Mouse (Mus musculus): ENCODE results near the gene Rnf31. TPM values are rescaled to one million over a fixed set of nuclear protein-coding genes. Genes with fewer than 3 reads are reported as not detected.

The Rnf31 gene
- total and polyA plus RNA-seq, 3 experiments = 12.9 to 24.5 TPM; not detected in 1

DNA sequence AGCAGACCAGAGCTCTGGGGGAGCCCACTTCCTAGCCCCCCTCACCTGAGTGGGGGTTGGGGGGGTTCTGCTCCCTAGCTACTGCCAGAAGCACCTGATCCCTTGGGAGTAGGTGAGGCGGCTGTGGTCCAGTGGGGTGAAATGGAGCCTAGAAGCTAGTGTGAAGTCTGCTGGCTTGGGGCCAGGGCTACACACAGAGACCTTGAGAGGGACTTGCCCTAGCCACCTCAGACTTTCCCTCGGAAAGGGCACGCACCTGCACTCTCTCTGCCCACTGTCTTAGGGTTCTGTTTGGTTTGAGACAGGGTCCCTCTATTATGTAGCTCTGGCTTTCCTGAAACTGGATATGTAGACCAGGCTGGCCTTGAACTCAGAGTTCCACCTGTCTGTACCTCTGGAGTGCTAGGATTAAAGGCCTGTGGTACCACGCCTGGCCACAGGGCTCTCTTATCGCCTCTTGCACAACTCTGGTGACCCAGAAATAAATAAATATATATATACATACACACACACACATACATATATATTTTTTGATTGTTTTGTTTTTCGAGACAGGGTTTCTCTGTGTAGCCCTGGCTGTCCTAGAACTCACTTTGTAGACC is 12.7 kb upstream of the Rnf31 start:
- no peaks in the 10 kb centered on the region for H3K27me3 ChIP-seq (ENCODE audit: control insufficient read depth in 1 of 2, insufficient read depth in 2 of 2, low read length in 2 of 2)
- TF ChIP-seq SIN3A (IDR thresholded peaks at IDR 0.05; ENCODE audit: low read length) (peak; percentile 40; the same call in 1 of the 2 replicates), HCFC1 (IDR thresholded peaks at IDR 0.05; ENCODE audit: low read depth, low read length) (no peak), GATA1 (IDR thresholded peaks at IDR 0.05; ENCODE audit: low read depth, low read length) (0 out of 2 replicates have a peak, but pooled peaks have one; percentile 15), MAFK (IDR thresholded peaks at IDR 0.05; ENCODE audit: borderline replicate concordance, low read depth, low read length) (no peak), CHD1 (IDR thresholded peaks at IDR 0.05; ENCODE audit: low read depth, low read length) (no peak), CTCF (IDR thresholded peaks at IDR 0.05 in 2 of 3, conservative IDR thresholded peaks at IDR 0.05 in 1 of 3; ENCODE audit: control insufficient read depth in 1 of 3, insufficient read depth in 1 of 3, low read depth in 2 of 3, low read length in 3 of 3, poor library complexity in 1 of 3, severe bottlenecking in 1 of 3) (peak in 1 of 3 experiments; percentile 12; a peak in 2 of 6 replicates), ZMIZ1 (IDR thresholded peaks at IDR 0.05; ENCODE audit: low read depth, low read length) (no peak), TAL1 (IDR thresholded peaks at IDR 0.05; ENCODE audit: low read length) (0 out of 2 replicates have a peak, but pooled peaks have one; percentile 17), TCF12 (IDR thresholded peaks at IDR 0.05; ENCODE audit: low read depth, low read length) (peak; percentile 21; the same call in 1 of the 2 replicates)
- peaks cover 3 to 18% of the 10 kb centered on the region in 2 experiments for H3K4me1 ChIP-seq (ENCODE audit: control insufficient read depth in 1 of 2, insufficient read depth in 2 of 2, low read length in 2 of 2)
- H3K27ac ChIP-seq (ENCODE audit: control insufficient read depth, low read depth, low read length) = peak overlapping the region; percentile 48
- peaks cover 6% of the 10 kb centered on the region for H3K79me2 ChIP-seq (ENCODE audit: control insufficient read depth, insufficient read depth, low read length, poor library complexity)
- peak overlapping the region; percentile 88 to 93 for H3K4me3 ChIP-seq (ENCODE audit: control insufficient read depth in 1 of 2, insufficient read depth in 1 of 2, low read depth in 2 of 2, low read length in 2 of 2)
- peaks cover 0 to 12% of the 10 kb centered on the region in 2 experiments; a peak in 2 of 4 replicates for H3K36me3 ChIP-seq (ENCODE audit: control insufficient read depth in 1 of 2, insufficient read depth in 2 of 2, low read length in 2 of 2)
- peak; percentile 77 for DNase-seq (ENCODE audit: low read depth, low spot score)
- H3K9ac ChIP-seq (ENCODE audit: control insufficient read depth, low read depth, low read length, poor library complexity, severe bottlenecking) = peak overlapping the region; percentile 93
- H3K9me3 ChIP-seq (replicated peaks; ENCODE audit: insufficient read depth, low read length) = no peaks in the 10 kb centered on the region

GRCm38 (mm10) chr14:55579511-55580496 is 11.7 kb upstream of the Rnf31 start:
- Histone ChIP-seq H3K27me3 (ENCODE audit: control insufficient read depth in 1 of 2, insufficient read depth in 2 of 2, low read length in 2 of 2) (no peaks in the 10 kb centered on the region), H3K79me2 (ENCODE audit: control insufficient read depth, insufficient read depth, low read length, poor library complexity) (peaks cover 11% of the 10 kb centered on the region), H3K36me3 (ENCODE audit: control insufficient read depth in 1 of 2, insufficient read depth in 2 of 2, low read length in 2 of 2) (peaks cover 0 to 16% of the 10 kb centered on the region in 2 experiments; a peak in 2 of 4 replicates), H3K9me3 (replicated peaks; ENCODE audit: insufficient read depth, low read length) (no peaks in the 10 kb centered on the region), H3K27ac (ENCODE audit: control insufficient read depth, low read depth, low read length) (no peak overlapping the region), H3K4me1 (ENCODE audit: control insufficient read depth in 1 of 2, insufficient read depth in 2 of 2, low read length in 2 of 2) (peaks cover 3 to 18% of the 10 kb centered on the region in 2 experiments), H3K4me3 (ENCODE audit: control insufficient read depth in 1 of 2, insufficient read depth in 1 of 2, low read depth in 2 of 2, low read length in 2 of 2) (no peak overlapping the region), H3K9ac (ENCODE audit: control insufficient read depth, low read depth, low read length, poor library complexity, severe bottlenecking) (no peak overlapping the region)
- DNase-seq (ENCODE audit: low read depth, low spot score) = no peak
- TF ChIP-seq CTCF (IDR thresholded peaks at IDR 0.05 in 2 of 3, conservative IDR thresholded peaks at IDR 0.05 in 1 of 3; ENCODE audit: control insufficient read depth in 1 of 3, insufficient read depth in 1 of 3, low read depth in 2 of 3, low read length in 3 of 3, poor library complexity in 1 of 3, severe bottlenecking in 1 of 3) = no peak
- peak; percentile 97 for TF ChIP-seq ZKSCAN1 (IDR thresholded peaks at IDR 0.05; ENCODE audit: low read depth, low read length)
